Mouse (Mus musculus) megakaryocyte, adult 5-6 weeks (primary cell): ENCODE measurements around the gene Rpe. TPM values are rescaled to one million over a fixed set of nuclear protein-coding genes. Genes with fewer than 3 reads are reported as not detected.
"Not testable (repeated sequence)": the region's sequence is repeated elsewhere in the genome, so short reads cannot be mapped to it uniquely, and the experiment has no call there.

Source experiments
- ATAC-seq: 2 replicates; pipeline ENCODE4 v1.8.0; 2016; ENCODE audit warnings: mild to moderate bottlenecking, inconsistent platforms; ENCODE audit not compliant: poor library complexity, severe bottlenecking
- total RNA-seq, 2 experiments: library from RNA; stranded (forward) in 1 of 2; stranded (reverse) in 1 of 2; fragments of 153-499, 151-499 nt in 1 of 2; fragments of 221-1000, 200-1000 nt in 1 of 2; gene quantifications; 2 replicates each; pipeline versions ENCODE4 v1.2.3 to v1.2.4; 2015 to 2017

The Rpe gene
- total RNA-seq (2015) = 52.5 and 61.6 TPM in 2 replicates
- 55.9 and 58.9 TPM in 2 replicates for total RNA-seq (2017)

GRCm38 (mm10) chr1:66700693-66701575 is at the start of gene Rpe:
Gene Rpe, plus strand, starts transcription at chr1:66700831.
- ATAC-seq = peak; percentile 94

- ATAC-seq = no peak
These were observed 45.4 kb upstream of the Rpe start for GRCm38 (mm10) chr1:66655119-66655746.

- ATAC-seq = no peak
These were observed 44.9 kb upstream of the Rpe start for GRCm38 (mm10) chr1:66655747-66656119.

GRCm38 (mm10) chr1:66671475-66671874 is 29.2 kb upstream of the Rpe start:
- no peak for ATAC-seq

GRCm38 (mm10) chr1:66672812-66673211 is 27.8 kb upstream of the Rpe start:
- no peak for ATAC-seq

- ATAC-seq = no peak
These were observed 22.7 kb upstream of the Rpe start for GRCm38 (mm10) chr1:66677928-66678327.

GRCm38 (mm10) chr1:66678662-66679061 is 22.0 kb upstream of the Rpe start:
- 0 out of 2 replicates have a peak, but pooled peaks have one; percentile 35 for ATAC-seq

- peak; percentile 33; the same call in 1 of the 2 replicates for ATAC-seq
These were observed 17.7 kb upstream of the Rpe start for GRCm38 (mm10) chr1:66682974-66683373.

GRCm38 (mm10) chr1:66691772-66692171 is 8.9 kb upstream of the Rpe start:
- ATAC-seq = no peak

GRCm38 (mm10) chr1:66692308-66692707 is 8.3 kb upstream of the Rpe start:
- no peak for ATAC-seq

- no peak for ATAC-seq
These were observed 7.7 kb upstream of the Rpe start for GRCm38 (mm10) chr1:66692780-66693392.

GRCm38 (mm10) chr1:66694266-66694665 is 6.4 kb upstream of the Rpe start:
- ATAC-seq = peak; percentile 54; the same call in 1 of the 2 replicates

- no peak for ATAC-seq
These were observed 5.3 kb upstream of the Rpe start for GRCm38 (mm10) chr1:66695296-66695695.

- not testable (repeated sequence) for ATAC-seq
These were observed 1.0 kb upstream of the Rpe start for GRCm38 (mm10) chr1:66699630-66700029.

GRCm38 (mm10) chr1:66700149-66700692 is 410 bp upstream of the Rpe start:
- ATAC-seq = peak; percentile 65

GRCm38 (mm10) chr1:66701576-66701940 is 927 bp downstream of the Rpe start:
- 0 out of 2 replicates have a peak, but pooled peaks have one; percentile 14 for ATAC-seq

GRCm38 (mm10) chr1:66702623-66703345 is 2.2 kb downstream of the Rpe start:
- no peak for ATAC-seq

GRCm38 (mm10) chr1:66704523-66704922 is 3.9 kb downstream of the Rpe start:
- no peak for ATAC-seq

GRCm38 (mm10) chr1:66712859-66713258 is 12.2 kb downstream of the Rpe start:
- ATAC-seq = peak; percentile 87

GRCm38 (mm10) chr1:66730581-66730980 is 29.9 kb downstream of the Rpe start:
- ATAC-seq = peak; percentile 30; the same call in 1 of the 2 replicates

- ATAC-seq = no peak
These were observed 68.1 kb downstream of the Rpe start for GRCm38 (mm10) chr1:66768764-66769163.
